Mouse (Mus musculus): Measurements from ENCODE around the gene Cyp27b1. TPM values are rescaled to one million over a fixed set of nuclear protein-coding genes. Genes with fewer than 3 reads are reported as not detected.

Gene Cyp27b1
- total RNA-seq, 4 experiments from 2014 or later = 0.41 to 0.83 (median 0.53) TPM

DNA sequence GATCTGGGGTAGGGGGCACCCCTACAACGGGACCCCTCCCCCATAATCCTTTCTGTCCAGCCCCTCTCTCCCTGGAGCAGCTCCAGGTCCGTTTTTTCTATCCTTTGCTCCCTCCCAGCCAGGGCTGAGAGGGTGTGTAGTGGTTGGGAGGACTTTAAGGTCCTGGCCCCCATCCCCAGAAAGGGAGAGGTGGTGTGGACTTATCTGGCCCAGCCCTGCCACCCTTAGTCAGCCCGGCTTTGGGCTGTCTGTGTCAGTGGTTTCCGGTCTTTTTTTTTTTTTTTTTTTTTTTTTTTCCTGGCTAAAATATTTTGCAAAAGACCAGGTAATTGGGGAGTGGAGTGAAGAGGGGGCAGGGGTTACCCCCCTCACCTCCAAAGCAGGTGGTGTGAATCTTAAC lies 44.7 kb downstream of the Cyp27b1 start:
- DNase-seq = no peak

DNA sequence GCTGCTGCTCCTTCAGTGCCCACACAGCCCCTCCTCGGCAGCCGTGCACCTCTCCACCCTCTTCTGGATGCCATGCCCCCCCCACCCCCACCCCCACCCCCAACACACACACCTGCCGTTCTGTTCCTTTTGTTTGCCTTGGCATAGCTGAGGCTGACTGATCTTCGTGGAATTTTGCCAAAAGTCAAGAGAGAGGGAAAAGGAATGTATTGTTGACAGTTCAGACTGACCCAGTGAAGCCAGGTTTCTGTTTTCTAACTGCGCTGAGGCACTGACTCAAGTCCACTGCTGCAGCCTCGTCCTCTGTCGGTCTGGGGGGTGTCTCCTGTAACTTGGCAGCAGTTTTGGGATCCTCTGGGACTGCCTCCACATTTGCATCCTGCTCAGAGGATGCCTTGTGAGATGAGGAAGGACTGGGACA lies 46.3 kb downstream of the Cyp27b1 start:
- no peak for DNase-seq

DNA sequence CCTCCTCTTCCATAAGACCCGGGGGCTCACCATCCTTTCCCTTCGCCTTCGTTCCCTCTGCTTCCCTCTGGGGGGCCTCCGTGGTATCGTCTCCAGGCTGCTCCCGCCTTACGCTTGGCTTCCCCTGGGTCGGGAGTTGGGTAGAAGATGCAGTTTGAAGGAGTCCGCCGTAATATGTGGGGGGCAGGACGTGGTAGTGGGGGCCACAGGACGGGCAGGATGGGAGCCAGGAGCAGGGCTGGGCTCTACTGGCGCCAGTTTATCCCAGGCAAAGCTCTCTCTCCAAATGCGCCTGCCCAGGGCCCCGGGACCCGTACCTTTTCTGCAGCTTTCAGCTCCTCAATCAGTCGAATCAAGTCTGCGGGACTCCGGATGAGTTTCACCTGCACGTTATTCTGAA lies 50.5 kb downstream of the Cyp27b1 start:
- no peak for DNase-seq

DNA sequence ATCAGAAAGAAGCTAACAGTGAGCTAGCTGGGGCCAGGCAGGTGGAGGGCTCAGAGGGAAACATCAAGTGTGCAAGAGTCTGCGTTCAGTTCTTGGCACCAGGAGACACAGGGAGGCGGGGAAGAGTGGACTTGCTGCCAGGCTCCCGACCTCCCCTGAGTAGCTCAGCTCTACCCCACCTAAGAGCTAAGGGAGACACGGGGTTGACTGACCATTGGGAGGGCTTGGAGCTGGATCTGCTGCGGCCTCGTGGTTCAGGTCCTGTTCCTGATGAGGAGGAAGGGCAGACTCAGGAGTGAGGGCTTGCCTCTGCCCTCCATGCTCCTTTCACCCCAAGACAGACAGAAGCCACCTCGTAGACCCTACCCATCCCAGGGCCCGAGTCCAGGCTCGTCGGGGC lies 51.1 kb downstream of the Cyp27b1 start:
- no peak for DNase-seq

DNA sequence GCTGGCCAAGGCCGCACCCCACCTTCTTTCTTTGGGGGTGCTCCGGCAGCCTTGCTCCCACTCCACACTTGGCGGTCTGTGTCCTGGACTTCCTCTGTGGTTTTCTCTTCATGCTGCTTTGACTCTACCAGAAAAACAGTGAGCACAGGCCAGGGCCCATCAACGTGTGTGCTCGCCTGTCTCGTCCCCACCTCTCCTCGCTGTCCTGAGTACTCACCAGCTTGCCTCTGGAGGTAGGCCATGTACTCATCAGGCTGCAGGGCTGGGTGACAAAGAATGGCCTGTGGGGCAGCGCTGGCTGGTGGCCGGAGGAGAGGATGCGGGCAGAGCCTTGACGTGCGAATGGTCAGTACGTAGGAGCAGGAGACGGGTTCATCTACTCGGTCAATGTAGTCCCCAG lies 51.8 kb downstream of the Cyp27b1 start:
- no peak for DNase-seq

DNA sequence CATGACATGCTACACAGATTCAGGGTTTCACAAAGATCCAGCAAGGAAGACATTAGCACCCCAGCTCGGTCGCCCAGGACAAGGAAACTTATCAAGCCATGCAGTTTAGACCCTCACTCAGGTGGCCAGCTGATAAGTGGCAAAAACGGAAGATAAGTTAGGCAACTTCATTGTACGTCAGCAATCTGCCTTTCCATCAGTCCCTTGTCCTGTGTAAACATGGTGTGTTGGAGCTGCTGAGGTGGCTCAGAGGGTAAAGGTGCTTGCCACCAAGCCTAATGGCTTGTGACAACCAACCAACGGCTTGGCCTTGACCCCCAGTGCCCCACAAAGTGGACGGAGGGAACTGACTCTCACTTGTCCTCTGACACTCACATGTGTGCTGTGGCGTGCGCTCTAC lies 52.4 kb downstream of the Cyp27b1 start:
- no peak for DNase-seq

DNA sequence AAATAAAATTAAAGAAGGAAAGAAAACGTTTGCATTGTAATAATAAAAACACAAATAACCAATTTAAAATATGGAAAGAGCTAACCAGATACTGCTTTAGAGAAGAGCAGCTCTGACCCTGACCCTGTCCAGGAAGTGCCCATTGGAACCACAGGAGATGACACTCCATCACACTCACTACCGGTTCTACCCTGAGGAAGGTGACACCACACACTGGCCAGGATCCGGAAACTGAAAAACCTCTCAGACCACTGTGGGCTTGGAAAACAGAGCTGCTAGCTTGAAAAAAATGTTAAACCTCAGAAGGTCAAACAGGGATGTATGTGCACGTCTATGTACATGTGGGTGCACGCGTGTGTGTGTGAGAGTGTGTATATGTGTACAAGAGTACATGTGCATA lies 53.1 kb downstream of the Cyp27b1 start:
- no peak for DNase-seq

Small RNA genes within 50 kb of the gene (microRNA-seq; reads per million reads assigned to microRNA genes)
- gene Mir546 = 0 to 0.84 reads per million in 2 experiments

Other genes with a start within 250 kb of the Cyp27b1 start
- gene Atp23, start 146.9 kb upstream of the Cyp27b1 start, total RNA-seq (2022) = 1 to 10 TPM; 7.6 to 8.8 (median 8.5) TPM
- gene Ctdsp2, start 69.5 kb upstream of the Cyp27b1 start, total RNA-seq (2022) = 100 to 1,000 TPM; 140 to 170 (median 157) TPM
- 1 to 10 TPM; 1.6 to 2.4 (median 2.0) TPM for gene Avil, start 47.5 kb upstream of the Cyp27b1 start, total RNA-seq (2022)
- gene Tsfm, start 17.4 kb upstream of the Cyp27b1 start, total RNA-seq (2022) = 10 to 100 TPM; 67.1 to 71.5 (median 68.1) TPM
- 10 to 100 TPM; 19.3 to 33.1 (median 26.4) TPM for gene Mettl1, start 6.8 kb upstream of the Cyp27b1 start, total RNA-seq (2022)
- gene Eef1akmt3, start 6.7 kb upstream of the Cyp27b1 start, total RNA-seq (2022) = under 1 TPM; 0.12 to 0.66 (median 0.37) TPM
- 10 to 100 TPM in 2 of 4 experiments, 1 to 10 TPM in 2; 8.9 to 11.3 (median 10.3) TPM for gene March9, start 11.9 kb downstream of the Cyp27b1 start, total RNA-seq (2022)
- 100 to 1,000 TPM; 197 to 246 (median 230) TPM for gene Cdk4, start 15.3 kb downstream of the Cyp27b1 start, total RNA-seq (2022)
- gene Tspan31, start 22.0 kb downstream of the Cyp27b1 start, total RNA-seq (2022) = 100 to 1,000 TPM; 120 to 138 (median 128) TPM
- 1 to 10 TPM; 3.0 to 7.5 (median 5.5) TPM for gene Agap2, start 27.0 kb downstream of the Cyp27b1 start, total RNA-seq (2022)
- gene Os9, start 72.9 kb downstream of the Cyp27b1 start, total RNA-seq (2022) = 100 to 1,000 TPM; 139 to 153 (median 150) TPM
- 10 to 100 TPM in 2 of 4 experiments, 1 to 10 TPM in 2; 8.8 to 13.4 (median 11.1) TPM for gene B4galnt1, start 117.0 kb downstream of the Cyp27b1 start, total RNA-seq (2022)
- 1 to 10 TPM in 1 of 4 experiments, under 1 TPM in 3; 0.21 to 2.3 (median 0.48) TPM for gene Slc26a10, start 132.4 kb downstream of the Cyp27b1 start, total RNA-seq (2022)
- gene Arhgef25, start 141.8 kb downstream of the Cyp27b1 start, total RNA-seq (2022) = 10 to 100 TPM; 24.8 to 52.1 (median 37.9) TPM
- gene Dtx3, start 147.5 kb downstream of the Cyp27b1 start, total RNA-seq (2022) = 100 to 1,000 TPM in 2 of 4 experiments, 10 to 100 TPM in 2; 61.1 to 158 (median 116) TPM
- 10 to 100 TPM; 53.2 to 59.6 (median 57.1) TPM for gene Pip4k2c, start 163.3 kb downstream of the Cyp27b1 start, total RNA-seq (2022)
- gene Kif5a, start 215.1 kb downstream of the Cyp27b1 start, total RNA-seq (2022) = 10 to 100 TPM in 3 of 4 experiments, 1 to 10 TPM in 1; 6.8 to 18.6 (median 14.5) TPM
- gene Dctn2, start 218.1 kb downstream of the Cyp27b1 start, total RNA-seq (2022) = 100 to 1,000 TPM; 175 to 202 (median 198) TPM
- gene Mbd6, start 240.8 kb downstream of the Cyp27b1 start, total RNA-seq (2022) = 10 to 100 TPM; 43.1 to 84.1 (median 62.3) TPM

All from adrenal gland, adult 8-10 months (tissue).